Comparison of ENCODE assay signal across 28 mouse cellular contexts in the genomic region with DNA sequence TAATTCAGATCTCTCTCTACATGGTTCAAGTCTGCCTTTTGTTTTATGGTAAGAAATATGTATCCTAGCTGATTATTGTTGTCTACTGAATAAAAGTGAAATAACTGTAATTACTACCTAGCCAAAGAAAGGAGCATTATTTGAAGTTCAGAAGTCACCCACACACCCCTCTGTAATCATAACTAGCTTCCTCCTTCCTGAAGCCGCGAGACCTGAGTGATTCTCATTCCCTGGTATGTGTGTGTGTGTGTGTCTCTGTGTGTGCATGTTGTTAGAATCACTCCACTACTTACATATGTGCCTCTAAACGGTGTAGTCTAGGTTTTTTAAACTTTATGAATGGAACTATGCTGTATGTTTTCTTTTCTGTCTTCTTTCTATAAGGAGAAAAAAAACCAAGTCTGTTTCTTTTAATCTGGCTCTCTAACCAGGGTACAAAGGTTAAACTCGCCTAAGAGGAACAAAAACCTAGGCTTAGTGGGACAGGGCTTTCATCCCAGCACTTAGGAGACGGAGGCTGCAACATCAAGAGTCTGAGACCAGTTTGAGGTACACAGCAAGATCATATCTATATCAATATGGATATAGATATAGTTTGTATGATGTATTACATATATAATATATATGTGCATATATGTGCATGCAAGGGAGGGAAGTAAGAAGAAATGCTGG. TPM values are rescaled to one million over a fixed set of nuclear protein-coding genes. Genes with fewer than 3 reads are reported as not detected.
A peak's percentile ranks its signal among the peaks of the same experiment; 100 is the strongest.
DNase-seq lines count a peak whose midpoint lies in the region; ATAC-seq and TF ChIP-seq lines count a peak whose summit lies in the region.
"Had no signal": no experiment of that assay in that cellular context is flagged by ENCODE, and none has a peak within 500 bp of the region (broad histone marks: within the 10 kb centered on the region; RNA-seq: fewer than 3 reads in every experiment).

No protein-coding gene starts in this region.

- 47% methylated on average over 5 of the region's 5 CpGs for WGBS in kidney, adult 2 months
- WGBS in intestine, embryonic 14.5 days: 62% methylated on average over 5 of the region's 5 CpGs
- WGBS in intestine, embryonic 16.5 days: 55% methylated on average over 5 of the region's 5 CpGs
- 54% methylated on average over 5 of the region's 5 CpGs for WGBS in stomach, postnatal 0 days
- 68% methylated on average over 5 of the region's 5 CpGs for WGBS in lung, postnatal 0 days

- H3K36me3 ChIP-seq in kidney, adult 2 months (ENCODE audit: control insufficient read depth, insufficient read depth, low read length): no peaks in the 10 kb centered on the region
- H3K36me3 ChIP-seq in intestine, embryonic 14.5 days (ENCODE audit: control insufficient read depth, insufficient read depth, low read length): no peaks in the 10 kb centered on the region
- H3K36me3 ChIP-seq in intestine, embryonic 16.5 days (ENCODE audit: control insufficient read depth, insufficient read depth, low read length): no peaks in the 10 kb centered on the region
- no peaks in the 10 kb centered on the region for H3K36me3 ChIP-seq in stomach, postnatal 0 days (ENCODE audit: control insufficient read depth, insufficient read depth, low read length)
- H3K36me3 ChIP-seq in lung, postnatal 0 days (ENCODE audit: insufficient read depth, low read length): no peaks in the 10 kb centered on the region
- H3K36me3 ChIP-seq: embryonic facial prominence, embryonic 10.5 days; embryonic facial prominence, embryonic 13.5 days; forebrain, embryonic 12.5 days; forebrain, embryonic 15.5 days; G1E; heart, embryonic 13.5 days; hindbrain, embryonic 12.5 days; hindbrain, embryonic 15.5 days had no signal

- no peaks in the 10 kb centered on the region for H3K27me3 ChIP-seq in kidney, adult 2 months (replicated peaks; ENCODE audit: control insufficient read depth, insufficient read depth, low read length)
- no peaks in the 10 kb centered on the region for H3K27me3 ChIP-seq in intestine, embryonic 14.5 days (replicated peaks; ENCODE audit: control insufficient read depth, insufficient read depth, low read length)
- H3K27me3 ChIP-seq in intestine, embryonic 16.5 days (replicated peaks; ENCODE audit: control insufficient read depth, insufficient read depth, low read length): no peaks in the 10 kb centered on the region
- no peaks in the 10 kb centered on the region for H3K27me3 ChIP-seq in stomach, postnatal 0 days (ENCODE audit: control insufficient read depth, insufficient read depth, low read length)
- no peaks in the 10 kb centered on the region for H3K27me3 ChIP-seq in lung, postnatal 0 days (replicated peaks; ENCODE audit: insufficient read depth, low read length)
- H3K27me3 ChIP-seq: embryonic facial prominence, embryonic 13.5 days; forebrain, embryonic 12.5 days; forebrain, embryonic 15.5 days; hindbrain, embryonic 12.5 days; hindbrain, embryonic 15.5 days; Patski had no signal

- H3K9me3 ChIP-seq in intestine, embryonic 14.5 days (ENCODE audit: control insufficient read depth, low read length): 0 out of 2 replicates have a peak, but pooled peaks cover 3% of the 10 kb centered on the region
- peaks cover 4% of the 10 kb centered on the region for H3K9me3 ChIP-seq in intestine, embryonic 16.5 days (ENCODE audit: control insufficient read depth, low read length)
- H3K9me3 ChIP-seq in stomach, postnatal 0 days (ENCODE audit: control insufficient read depth, low read length): no peaks in the 10 kb centered on the region
- H3K9me3 ChIP-seq in lung, postnatal 0 days (ENCODE audit: low read length): no peaks in the 10 kb centered on the region
- H3K9me3 ChIP-seq: embryonic facial prominence, embryonic 10.5 days; embryonic facial prominence, embryonic 13.5 days; forebrain, embryonic 12.5 days; forebrain, embryonic 15.5 days; heart, embryonic 13.5 days; hindbrain, embryonic 12.5 days; hindbrain, embryonic 15.5 days had no signal

- ATAC-seq in intestine, embryonic 14.5 days (replicated peaks; ENCODE audit: low FRiP score, low TSS enrichment, low read depth): no peak
- peak; percentile 80 for ATAC-seq in intestine, embryonic 16.5 days
- 0 out of 2 replicates have a peak, but pooled peaks have one; percentile 55 for ATAC-seq in stomach, postnatal 0 days (ENCODE audit: low FRiP score, low TSS enrichment)
- ATAC-seq in lung, postnatal 0 days: no peak
- ATAC-seq: forebrain, embryonic 15.5 days; Patski had no signal

- DNase-seq in kidney, adult 2 months: peak; percentile 48
- DNase-seq in kidney, adult 11 months: no peak
- no peak for DNase-seq in intestine, embryonic 14.5 days (ENCODE audit: low spot score)
- DNase-seq in stomach, postnatal 0 days (ENCODE audit: low spot score): no peak
- no peak for DNase-seq in cerebellum, postnatal 25 days
- no peak for DNase-seq in lung, postnatal 0 days (ENCODE audit: low spot score)
- DNase-seq: adrenal gland, postnatal 10 days; adrenal gland, postnatal 36 days; B cell, adult 2 months; cerebellum, adult 18-20 months; cerebellum, adult 9-10 months; cerebellum, postnatal 14 days; embryo, embryonic 11 days; gastrocnemius, postnatal 25 days; heart, adult 18-20 months; heart, postnatal 14 days had no signal

- no peak for TF ChIP-seq CTCF in kidney, adult 2 months (conservative IDR thresholded peaks at IDR 0.05; ENCODE audit: insufficient read depth, insufficient read length, low read depth, low read length)
- TF ChIP-seq CTCF in stomach, postnatal 0 days (IDR thresholded peaks at IDR 0.05; ENCODE audit: low read depth): no peak
- TF ChIP-seq CTCF in lung, postnatal 0 days (IDR thresholded peaks at IDR 0.05): no peak

- no peak overlapping the region for H3K4me3 ChIP-seq in kidney, adult 2 months (ENCODE audit: insufficient read depth, low read depth, low read length)
- H3K4me3 ChIP-seq in intestine, embryonic 14.5 days (ENCODE audit: low read depth, low read length): no peak overlapping the region
- H3K4me3 ChIP-seq in intestine, embryonic 16.5 days (ENCODE audit: low read length): no peak overlapping the region
- no peak overlapping the region for H3K4me3 ChIP-seq in stomach, postnatal 0 days (ENCODE audit: low read depth, low read length)
- no peak overlapping the region for H3K4me3 ChIP-seq in lung, postnatal 0 days (ENCODE audit: low read depth, low read length)
- H3K4me3 ChIP-seq: embryonic facial prominence, embryonic 10.5 days; embryonic facial prominence, embryonic 13.5 days; erythroblast, embryonic 14.5 days; forebrain, embryonic 12.5 days; forebrain, embryonic 15.5 days; heart, embryonic 13.5 days; hindbrain, embryonic 12.5 days; hindbrain, embryonic 15.5 days had no signal

- no peak for TF ChIP-seq EP300 in stomach, postnatal 0 days (optimal IDR thresholded peaks at IDR 0.05)
- no peak for TF ChIP-seq EP300 in lung, postnatal 0 days (IDR thresholded peaks at IDR 0.05)

- H3K4me2 ChIP-seq in intestine, embryonic 14.5 days (ENCODE audit: low read length): no peak overlapping the region
- peak overlapping the region; percentile 10; the same call in 1 of the 2 replicates for H3K4me2 ChIP-seq in intestine, embryonic 16.5 days (ENCODE audit: low read depth, low read length)
- H3K4me2 ChIP-seq in stomach, postnatal 0 days (replicated peaks; ENCODE audit: low read depth): no peak overlapping the region
- H3K4me2 ChIP-seq in lung, postnatal 0 days (replicated peaks; ENCODE audit: low read depth, low read length): no peak overlapping the region
- H3K4me2 ChIP-seq: embryonic facial prominence, embryonic 13.5 days; forebrain, embryonic 12.5 days; forebrain, embryonic 15.5 days; heart, embryonic 13.5 days; hindbrain, embryonic 12.5 days; hindbrain, embryonic 15.5 days had no signal

- no peak for TF ChIP-seq POLR2A in kidney, adult 2 months (IDR thresholded peaks at IDR 0.05; ENCODE audit: low read depth, low read length)

- no peaks in the 10 kb centered on the region; the same call in 1 of the 2 replicates for H3K4me1 ChIP-seq in kidney, adult 2 months (ENCODE audit: control insufficient read depth, insufficient read depth, low read length)
- H3K4me1 ChIP-seq in intestine, embryonic 14.5 days (replicated peaks; ENCODE audit: control insufficient read depth, insufficient read depth, low read length): no peaks in the 10 kb centered on the region
- peaks cover 2% of the 10 kb centered on the region; the same call in 1 of the 2 replicates for H3K4me1 ChIP-seq in intestine, embryonic 16.5 days (ENCODE audit: control insufficient read depth, insufficient read depth, low read length)
- 0 out of 2 replicates have a peak, but pooled peaks cover 3% of the 10 kb centered on the region for H3K4me1 ChIP-seq in stomach, postnatal 0 days (replicated peaks; ENCODE audit: control insufficient read depth, insufficient read depth)
- no peaks in the 10 kb centered on the region for H3K4me1 ChIP-seq in lung, postnatal 0 days (ENCODE audit: insufficient read depth, low read depth, low read length)
- H3K4me1 ChIP-seq: forebrain, embryonic 12.5 days; forebrain, embryonic 15.5 days; heart, embryonic 13.5 days; hindbrain, embryonic 12.5 days; hindbrain, embryonic 15.5 days had no signal

- peak overlapping the region; percentile 70 for H3K27ac ChIP-seq in kidney, adult 2 months (ENCODE audit: insufficient read depth, low read depth, low read length)
- 0 out of 2 replicates have a peak overlapping the region, but pooled peaks have one; percentile 43 for H3K27ac ChIP-seq in intestine, embryonic 14.5 days (ENCODE audit: low read depth)
- H3K27ac ChIP-seq in intestine, embryonic 16.5 days (ENCODE audit: low read length): peak overlapping the region; percentile 61; the same call in 1 of the 2 replicates
- H3K27ac ChIP-seq in stomach, postnatal 0 days (replicated peaks): no peak overlapping the region
- H3K27ac ChIP-seq in lung, postnatal 0 days (ENCODE audit: low read length): no peak overlapping the region
- H3K27ac ChIP-seq: embryonic facial prominence, embryonic 10.5 days; embryonic facial prominence, embryonic 13.5 days; forebrain, embryonic 12.5 days; forebrain, embryonic 15.5 days; heart, embryonic 13.5 days; hindbrain, embryonic 12.5 days; hindbrain, embryonic 15.5 days had no signal

- H3K9ac ChIP-seq in intestine, embryonic 14.5 days (ENCODE audit: low read length): no peak overlapping the region
- no peak overlapping the region for H3K9ac ChIP-seq in intestine, embryonic 16.5 days (ENCODE audit: low read depth, low read length)
- H3K9ac ChIP-seq in stomach, postnatal 0 days (ENCODE audit: low read length): no peak overlapping the region
- no peak overlapping the region for H3K9ac ChIP-seq in lung, postnatal 0 days (replicated peaks; ENCODE audit: low read depth)
- H3K9ac ChIP-seq: embryonic facial prominence, embryonic 13.5 days; forebrain, embryonic 12.5 days; forebrain, embryonic 15.5 days; heart, embryonic 13.5 days; hindbrain, embryonic 12.5 days; hindbrain, embryonic 15.5 days had no signal

RNA-seq across cellular contexts. Expression of a gene that starts 11.4 kb away (rescaled TPM):
- 0.39 and 0.86 TPM in 2 replicates for polyA plus RNA-seq in kidney, adult 2 months (2012; rRNA removed)
- 0.12 TPM in 1 of 2 replicates, not detected in the other for polyA plus RNA-seq in intestine, embryonic 14.5 days (2014; fragmentation: Nextera tagmentation; extraction: Ambion mirVana)
- 0.09 and 0.17 TPM in 2 replicates for polyA plus RNA-seq in intestine, embryonic 16.5 days (2015; fragmentation: Nextera tagmentation; extraction: Ambion mirVana)
- 0.08 and 0.15 TPM in 2 replicates for polyA plus RNA-seq in stomach, postnatal 0 days (2015; fragmentation: Nextera tagmentation; extraction: Ambion mirVana)
- not detected in 2 replicates for polyA plus RNA-seq in lung, postnatal 0 days (2015; fragmentation: Nextera tagmentation; extraction: Ambion mirVana)
- polyA plus RNA-seq: erythroblast, embryonic 14.5 days; forebrain, embryonic 12.5 days; forebrain, embryonic 15.5 days; G1E; heart, embryonic 16.5 days; hindbrain, embryonic 12.5 days; hindbrain, embryonic 15.5 days; Patski had no signal

RNA-seq across cellular contexts. Expression of a gene that starts 16.4 kb away (rescaled TPM):
- 97.1 and 116 TPM in 2 replicates for polyA plus RNA-seq in kidney, adult 2 months (2012; rRNA removed)
- 67.4 and 67.8 TPM in 2 replicates for polyA plus RNA-seq in intestine, embryonic 14.5 days (2014; fragmentation: Nextera tagmentation; extraction: Ambion mirVana)
- 106 and 107 TPM in 2 replicates for polyA plus RNA-seq in intestine, embryonic 16.5 days (2015; fragmentation: Nextera tagmentation; extraction: Ambion mirVana)
- 71.5 and 73.0 TPM in 2 replicates for polyA plus RNA-seq in stomach, postnatal 0 days (2015; fragmentation: Nextera tagmentation; extraction: Ambion mirVana)
- 96.7 and 100 TPM in 2 replicates for polyA plus RNA-seq in lung, postnatal 0 days (2015; fragmentation: Nextera tagmentation; extraction: Ambion mirVana)
- polyA plus RNA-seq: G1E had no signal

RNA-seq across cellular contexts. Expression of a gene that starts 23.2 kb away (rescaled TPM):
- 83.5 and 89.5 TPM in 2 replicates for polyA plus RNA-seq in kidney, adult 2 months (2012; rRNA removed)
- 2.0 TPM in 2 replicates for polyA plus RNA-seq in intestine, embryonic 14.5 days (2014; fragmentation: Nextera tagmentation; extraction: Ambion mirVana)
- polyA plus RNA-seq in intestine, embryonic 16.5 days (2015; fragmentation: Nextera tagmentation; extraction: Ambion mirVana): 5.0 and 7.6 TPM in 2 replicates
- polyA plus RNA-seq in stomach, postnatal 0 days (2015; fragmentation: Nextera tagmentation; extraction: Ambion mirVana): 18.5 and 20.6 TPM in 2 replicates
- polyA plus RNA-seq in lung, postnatal 0 days (2015; fragmentation: Nextera tagmentation; extraction: Ambion mirVana): 106 and 123 TPM in 2 replicates
- polyA plus RNA-seq: G1E had no signal

RNA-seq across cellular contexts. Expression of a gene that starts 51.9 kb away (rescaled TPM):
- 98.6 and 109 TPM in 2 replicates for polyA plus RNA-seq in kidney, adult 2 months (2012; rRNA removed)
- polyA plus RNA-seq in intestine, embryonic 14.5 days (2014; fragmentation: Nextera tagmentation; extraction: Ambion mirVana): 60.6 and 63.3 TPM in 2 replicates
- 90.0 and 95.3 TPM in 2 replicates for polyA plus RNA-seq in intestine, embryonic 16.5 days (2015; fragmentation: Nextera tagmentation; extraction: Ambion mirVana)
- 75.3 and 77.7 TPM in 2 replicates for polyA plus RNA-seq in stomach, postnatal 0 days (2015; fragmentation: Nextera tagmentation; extraction: Ambion mirVana)
- polyA plus RNA-seq in lung, postnatal 0 days (2015; fragmentation: Nextera tagmentation; extraction: Ambion mirVana): 107 and 108 TPM in 2 replicates

Comparison
In these comparisons a context has a peak if more than half of its experiments do, and no peak if none do; other contexts are left out.
1. ATAC-seq: peak in intestine, embryonic 16.5 days (single experiment) and stomach, postnatal 0 days (single experiment); none in intestine, embryonic 14.5 days (single experiment) and lung, postnatal 0 days (single experiment).
2. H3K27ac ChIP-seq: peak in kidney, adult 2 months (single experiment), intestine, embryonic 14.5 days (single experiment) and intestine, embryonic 16.5 days (single experiment); none in stomach, postnatal 0 days (single experiment) and lung, postnatal 0 days (single experiment).